Mouse (Mus musculus): ENCODE measurements around the gene Dcaf8.
"Not testable (repeated sequence)": the region's sequence is repeated elsewhere in the genome, so short reads cannot be mapped to it uniquely, and the experiment has no call there.

The Dcaf8 gene

DNA sequence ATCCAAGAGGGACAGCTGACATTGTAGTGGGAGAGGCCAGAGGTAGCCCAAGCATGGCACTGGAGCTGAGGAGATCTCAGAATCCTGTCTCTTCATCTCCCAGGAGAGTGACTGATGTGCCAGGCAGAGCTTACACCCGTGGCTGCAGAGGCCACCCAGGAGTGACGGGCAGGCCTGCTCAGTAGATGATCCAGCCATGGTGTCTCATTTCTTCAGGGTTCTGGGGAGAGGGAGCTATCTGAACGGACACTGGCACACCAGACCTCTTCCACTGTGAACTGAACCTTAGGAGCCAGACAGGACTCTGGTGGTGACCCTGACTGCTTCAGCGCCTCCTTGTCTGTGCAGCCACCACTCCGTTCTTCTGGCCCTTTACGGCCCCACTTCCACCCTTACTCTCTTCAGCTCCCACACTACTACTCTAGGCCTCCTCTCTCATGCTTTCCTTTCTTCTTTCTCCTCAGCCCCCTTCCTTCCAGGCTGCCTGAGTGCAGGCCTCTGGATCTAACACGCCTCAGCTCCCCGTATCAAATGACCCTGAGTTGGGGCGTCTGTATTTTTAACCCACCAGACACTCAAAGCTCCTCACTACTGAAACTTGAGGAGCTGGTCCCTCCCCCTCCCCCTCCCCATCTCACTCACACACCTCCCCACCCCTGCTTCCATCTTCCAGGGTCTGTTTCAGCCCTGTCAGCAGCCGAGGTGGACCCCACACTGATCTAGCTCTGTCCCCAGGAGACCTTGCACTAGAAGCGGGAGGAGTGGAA lies 73.6 kb downstream of the Dcaf8 start:
- DNase-seq: no peak

DNA sequence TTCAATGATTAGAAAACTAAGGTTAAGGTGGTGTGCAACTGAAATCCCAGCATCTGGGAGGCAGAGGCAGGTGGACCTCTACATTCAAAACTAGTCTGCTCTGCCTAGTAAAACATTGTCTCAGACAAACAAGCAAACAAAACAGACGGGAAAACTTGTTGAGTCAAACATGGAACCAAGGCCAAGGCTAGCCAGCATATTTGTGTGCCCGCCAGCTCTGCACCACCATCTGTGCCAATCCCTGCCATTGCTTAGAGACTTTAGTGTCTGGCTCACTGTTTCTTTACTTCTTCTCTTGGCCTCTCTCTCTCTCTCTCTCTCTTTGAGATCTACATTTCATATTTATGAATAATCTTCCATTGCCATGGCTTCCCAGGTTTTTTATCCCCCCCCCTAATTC lies 80.3 kb downstream of the Dcaf8 start:
- DNase-seq: peak; percentile 50

DNA sequence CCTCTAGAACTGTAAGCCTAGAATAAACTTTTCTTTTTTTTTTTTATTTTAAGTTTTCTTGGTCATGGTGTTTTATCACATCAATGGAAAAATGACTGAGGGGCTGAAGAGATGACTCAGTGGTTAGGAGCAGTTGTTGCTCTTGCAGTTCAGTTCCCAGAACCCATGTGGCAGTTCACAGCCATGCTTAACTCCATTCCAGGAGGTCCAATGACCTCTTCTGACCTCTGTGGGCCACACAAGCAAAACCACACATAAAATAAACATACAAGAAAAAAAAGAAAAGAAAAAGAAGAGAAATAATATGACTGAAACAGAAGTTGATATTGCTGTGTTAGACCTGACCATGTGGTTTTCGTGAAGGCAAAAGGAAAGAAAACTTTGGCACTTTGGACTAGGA lies 81.3 kb downstream of the Dcaf8 start:
- no peak for DNase-seq

DNA sequence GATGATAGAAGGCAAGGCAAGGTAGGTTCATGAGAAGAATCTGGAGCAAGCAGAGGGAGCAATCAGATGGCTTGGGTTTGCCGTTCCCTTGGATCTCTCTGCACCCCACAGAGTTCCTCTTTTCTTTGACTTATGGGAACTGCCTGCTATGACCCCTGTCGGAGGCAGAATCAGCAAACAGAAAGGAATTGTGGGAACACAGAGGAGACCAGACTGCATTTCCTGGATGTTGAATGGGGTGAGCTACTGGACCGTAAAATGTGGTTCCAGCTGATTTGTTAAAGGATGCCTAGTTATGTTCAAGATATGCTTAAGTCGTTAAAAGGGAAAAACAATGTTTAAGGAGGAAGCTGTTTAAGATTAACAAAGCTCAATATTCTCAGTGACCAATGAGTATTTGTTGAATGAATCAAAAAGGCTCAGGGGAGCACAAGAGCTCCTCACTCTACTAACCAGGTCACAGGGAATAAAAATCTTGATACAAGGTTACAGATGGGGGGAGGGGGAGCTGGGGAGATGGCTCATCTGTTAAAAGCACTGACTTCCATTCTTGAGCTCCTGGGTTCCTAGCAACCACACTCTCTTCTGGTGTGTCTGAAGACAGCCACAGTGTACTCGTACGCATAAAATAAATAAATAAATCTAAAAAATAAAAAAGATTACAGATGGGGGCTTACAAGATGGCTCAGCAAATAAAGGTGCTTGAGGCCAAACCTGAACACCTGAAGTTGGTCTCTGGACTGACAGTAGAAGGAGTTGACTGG lies 93.2 kb downstream of the Dcaf8 start:
- DNase-seq: no peak

DNA sequence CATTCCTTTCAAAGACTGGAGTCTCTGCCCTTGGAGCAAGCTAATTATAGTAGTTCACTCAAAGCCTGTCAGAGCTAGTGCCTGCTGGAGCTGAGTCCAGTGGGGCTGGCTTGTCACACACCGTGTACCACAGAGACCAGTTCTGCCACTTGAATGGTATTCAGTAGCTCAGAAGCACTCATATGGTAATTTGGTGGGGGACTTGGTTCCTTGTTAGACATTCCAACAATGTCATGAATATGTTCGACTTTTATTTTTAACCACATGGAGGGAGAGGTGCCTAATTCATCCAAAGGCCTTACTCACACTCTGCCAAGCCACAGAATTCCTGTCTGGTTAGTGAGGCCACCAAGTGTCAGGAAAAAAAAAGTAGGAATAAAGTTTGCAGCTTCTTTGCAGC lies 94.5 kb downstream of the Dcaf8 start:
- DNase-seq: no peak

DNA sequence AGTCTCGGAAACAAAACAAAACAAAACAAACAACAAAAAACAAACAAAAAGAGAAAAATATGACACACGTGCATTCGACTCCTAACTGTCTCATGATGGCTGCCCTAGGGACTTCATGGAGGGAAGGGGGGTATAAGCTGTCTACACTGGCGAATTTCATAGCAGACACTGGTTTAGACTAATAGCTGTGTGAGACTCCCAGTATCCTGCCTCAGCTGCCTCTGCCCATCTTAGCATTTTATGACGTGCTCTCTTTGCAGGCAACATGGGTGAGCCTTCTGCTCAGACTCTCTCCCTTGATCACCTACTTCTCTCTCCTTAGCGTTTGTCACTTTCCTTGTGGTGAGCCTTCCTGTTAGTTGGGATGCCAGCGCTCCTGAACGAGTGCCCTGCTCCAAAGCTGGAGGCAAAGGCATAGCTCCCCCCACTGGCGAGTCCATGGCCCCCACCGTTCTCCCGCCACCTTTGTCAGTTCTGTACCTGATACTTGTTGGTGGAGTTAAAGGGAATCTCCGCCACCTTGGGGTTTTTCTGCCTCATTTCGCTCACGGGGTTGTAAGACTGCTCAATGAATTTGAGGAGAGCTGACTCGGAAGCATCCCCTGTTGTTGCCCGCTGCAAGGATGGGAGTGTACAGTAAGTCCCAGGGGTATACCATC lies 95.8 kb downstream of the Dcaf8 start:
- DNase-seq: peak; percentile 31

DNA sequence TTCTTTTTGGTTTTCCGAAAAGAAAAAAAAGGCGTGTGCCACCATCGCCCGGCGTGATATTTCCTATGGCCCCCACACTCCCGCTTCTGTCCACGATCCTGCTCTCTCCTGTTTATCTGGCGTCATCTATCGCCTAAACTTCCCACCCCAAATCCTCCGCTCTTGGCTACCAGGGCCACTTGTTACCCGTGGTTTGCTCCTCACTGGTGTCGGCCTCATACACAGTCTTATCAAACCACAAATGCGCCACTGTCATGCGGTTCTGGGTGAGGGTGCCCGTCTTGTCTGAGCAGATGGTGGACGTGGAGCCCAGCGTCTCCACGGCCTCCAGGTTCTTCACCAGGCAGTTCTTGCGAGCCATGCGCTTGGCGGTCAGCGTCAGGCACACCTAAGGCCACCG lies 96.8 kb downstream of the Dcaf8 start:
- not testable (repeated sequence) for DNase-seq

Measured in cerebellum, adult 9-11 months (tissue).